Mouse (Mus musculus) CD4-positive, CD25-positive, alpha-beta regulatory T cell, adult 4 months (primary cell): ENCODE data around the gene Ptpn13. TPM values are rescaled to one million over a fixed set of nuclear protein-coding genes. Genes with fewer than 3 reads are reported as not detected.

ENCODE experiments used
- ATAC-seq: one replicate; pipeline ENCODE4 v1.8.0; 2017
- polyA plus RNA-seq, 2 experiments: library from polyadenylated mRNA; unstranded; fragments of 100-300 nt; shearing (Covaris generic); gene quantifications; one replicate each; pipeline ENCODE4 v1.2.1; 2017

The Ptpn13 gene
- polyA plus RNA-seq = 10 to 100 TPM; 22.5 to 26.9 TPM

- ATAC-seq = peak; percentile 94
Measured at GRCm38 (mm10) chr5:103424678-103425319, at the start of gene Ptpn13. TSS of gene Ptpn13 (plus strand) at chr5:103425192.

GRCm38 (mm10) chr5:103375226-103375625 is 49.8 kb upstream of the Ptpn13 start:
- ATAC-seq = no peak

GRCm38 (mm10) chr5:103376354-103377295 is 48.4 kb upstream of the Ptpn13 start:
- ATAC-seq = peak; percentile 61

- peak; percentile 70 for ATAC-seq
Measured at GRCm38 (mm10) chr5:103377493-103378130, 47.4 kb upstream of the Ptpn13 start.

GRCm38 (mm10) chr5:103380785-103381527 is 44.0 kb upstream of the Ptpn13 start:
- ATAC-seq = no peak

GRCm38 (mm10) chr5:103382951-103383350 is 42.0 kb upstream of the Ptpn13 start:
- ATAC-seq = no peak

GRCm38 (mm10) chr5:103384021-103384420 is 41.0 kb upstream of the Ptpn13 start:
- ATAC-seq = no peak

GRCm38 (mm10) chr5:103387540-103388026 is 37.4 kb upstream of the Ptpn13 start:
- ATAC-seq = no peak

GRCm38 (mm10) chr5:103389415-103389814 is 35.6 kb upstream of the Ptpn13 start:
- ATAC-seq = no peak

GRCm38 (mm10) chr5:103393220-103393619 is 31.8 kb upstream of the Ptpn13 start:
- ATAC-seq = no peak

GRCm38 (mm10) chr5:103393752-103394151 is 31.2 kb upstream of the Ptpn13 start:
- no peak for ATAC-seq

GRCm38 (mm10) chr5:103395683-103396082 is 29.3 kb upstream of the Ptpn13 start:
- no peak for ATAC-seq

- no peak for ATAC-seq
Measured at GRCm38 (mm10) chr5:103397429-103397828, 27.6 kb upstream of the Ptpn13 start.

- ATAC-seq = peak; percentile 96
Measured at GRCm38 (mm10) chr5:103404213-103404968, 20.6 kb upstream of the Ptpn13 start.

GRCm38 (mm10) chr5:103405921-103406320 is 19.1 kb upstream of the Ptpn13 start:
- no peak for ATAC-seq

GRCm38 (mm10) chr5:103412020-103412747 is 12.8 kb upstream of the Ptpn13 start:
- ATAC-seq = no peak

GRCm38 (mm10) chr5:103414542-103414941 is 10.4 kb upstream of the Ptpn13 start:
- no peak for ATAC-seq

GRCm38 (mm10) chr5:103418009-103418408 is 7.0 kb upstream of the Ptpn13 start:
- ATAC-seq = no peak

GRCm38 (mm10) chr5:103418886-103419285 is 6.1 kb upstream of the Ptpn13 start:
- no peak for ATAC-seq

- ATAC-seq = no peak
Measured at GRCm38 (mm10) chr5:103420568-103420967, 4.4 kb upstream of the Ptpn13 start.

GRCm38 (mm10) chr5:103422609-103423008 is 2.4 kb upstream of the Ptpn13 start:
- no peak for ATAC-seq
